In the genomic region with DNA sequence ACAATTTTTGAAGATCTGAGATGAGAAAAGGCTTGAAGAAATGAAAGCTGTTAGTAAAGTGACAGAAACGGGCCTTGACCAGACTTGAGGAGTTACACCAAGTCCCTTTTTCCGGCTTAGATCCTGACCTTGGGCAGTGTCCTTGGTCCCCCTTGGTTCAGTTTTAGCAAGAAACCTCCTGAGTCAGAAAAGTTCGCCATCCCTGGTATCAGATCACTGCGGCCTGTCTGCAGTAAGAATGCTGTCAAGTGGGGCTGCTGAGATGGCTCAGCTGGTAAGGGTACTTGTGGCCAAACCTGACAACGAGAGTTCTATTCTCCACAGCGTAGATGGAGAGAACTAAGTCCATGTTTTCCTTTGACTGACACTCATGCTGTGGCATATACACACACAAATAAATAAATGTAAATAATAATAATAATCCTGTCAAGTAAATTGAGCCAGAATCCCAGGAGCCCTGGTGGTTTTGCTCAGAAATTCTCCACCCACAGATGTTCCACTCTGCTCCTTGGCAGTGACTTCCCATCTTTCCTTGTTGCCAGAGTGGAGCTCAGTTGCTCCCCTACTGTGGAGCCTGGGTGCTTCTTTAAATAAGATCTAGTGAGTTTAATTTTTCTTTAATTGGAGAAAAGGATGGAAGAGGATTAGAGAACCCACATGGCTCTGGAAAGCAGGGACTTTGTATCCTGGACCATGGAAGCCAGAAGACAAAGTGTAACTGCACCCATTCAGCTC, we compare ENCODE assay signal across 9 mouse cellular contexts. TPM values are rescaled to one million over a fixed set of nuclear protein-coding genes. Genes with fewer than 3 reads are reported as not detected.
DNase-seq lines count a peak whose midpoint lies in the region; ATAC-seq lines count a peak whose summit lies in the region.
"Had no signal": no experiment of that assay in that cellular context is flagged by ENCODE, and none has a peak within 500 bp of the region (broad histone marks: within the 10 kb centered on the region; RNA-seq: fewer than 3 reads in every experiment).

No protein-coding gene starts in this region.

- ATAC-seq in kidney, embryonic 16.5 days (ENCODE audit: low FRiP score, low TSS enrichment), result no peak
- ATAC-seq in embryonic facial prominence, embryonic 12.5 days (ENCODE audit: insufficient number of reproducible peaks, insufficient read depth, low FRiP score, low TSS enrichment), result no peak
- ATAC-seq in intestine, embryonic 15.5 days, result no peak
- no peak for ATAC-seq in neural tube, embryonic 12.5 days (ENCODE audit: low FRiP score, low read depth)

- DNase-seq in kidney, adult 11 months, result no peak
- DNase-seq in spleen, adult 12 weeks (ENCODE audit: low spot score), result no peak
- DNase-seq in right cerebral cortex, postnatal 4 days, result no peak
- DNase-seq in gastrocnemius, postnatal 36 days, result no peak

- no peaks in the 10 kb centered on the region for H3K36me3 ChIP-seq in kidney, embryonic 16.5 days (ENCODE audit: insufficient read depth, low read length)
- no peaks in the 10 kb centered on the region for H3K36me3 ChIP-seq in embryonic facial prominence, embryonic 12.5 days
- no peaks in the 10 kb centered on the region for H3K36me3 ChIP-seq in intestine, embryonic 15.5 days
- no peaks in the 10 kb centered on the region for H3K36me3 ChIP-seq in neural tube, embryonic 12.5 days

- H3K4me2 ChIP-seq in kidney, embryonic 16.5 days (replicated peaks; ENCODE audit: low read depth, low read length), result peak overlapping the region; percentile 95
- H3K4me2 ChIP-seq in embryonic facial prominence, embryonic 12.5 days (replicated peaks), result peak overlapping the region; percentile 92
- H3K4me2 ChIP-seq in intestine, embryonic 15.5 days (replicated peaks), result peak overlapping the region; percentile 95
- peak overlapping the region; percentile 93 for H3K4me2 ChIP-seq in neural tube, embryonic 12.5 days (replicated peaks)

- no peaks in the 10 kb centered on the region for H3K27me3 ChIP-seq in kidney, embryonic 16.5 days (ENCODE audit: insufficient read depth, low read length)
- no peaks in the 10 kb centered on the region for H3K27me3 ChIP-seq in embryonic facial prominence, embryonic 12.5 days
- H3K27me3 ChIP-seq in intestine, embryonic 15.5 days (replicated peaks), result no peaks in the 10 kb centered on the region
- no peaks in the 10 kb centered on the region for H3K27me3 ChIP-seq in neural tube, embryonic 12.5 days (replicated peaks)

- 50% methylated on average over 6 of the region's 6 CpGs for WGBS in kidney, embryonic 16.5 days
- 75% methylated on average over 6 of the region's 6 CpGs for WGBS in embryonic facial prominence, embryonic 12.5 days
- 73% methylated on average over 6 of the region's 6 CpGs for WGBS in intestine, embryonic 15.5 days
- 75% methylated on average over 6 of the region's 6 CpGs for WGBS in neural tube, embryonic 12.5 days

- peak overlapping the region; percentile 91; the same call in 1 of the 2 replicates for H3K9ac ChIP-seq in kidney, embryonic 16.5 days (replicated peaks; ENCODE audit: low read length)
- no peak overlapping the region for H3K9ac ChIP-seq in embryonic facial prominence, embryonic 12.5 days
- H3K9ac ChIP-seq in intestine, embryonic 15.5 days, result peak overlapping the region; percentile 84; the same call in 1 of the 2 replicates
- no peak overlapping the region for H3K9ac ChIP-seq in neural tube, embryonic 12.5 days

- no peak overlapping the region for H3K27ac ChIP-seq in kidney, embryonic 16.5 days (ENCODE audit: low read length)
- no peak overlapping the region for H3K27ac ChIP-seq in embryonic facial prominence, embryonic 12.5 days
- H3K27ac ChIP-seq in intestine, embryonic 15.5 days, result no peak overlapping the region
- H3K27ac ChIP-seq in neural tube, embryonic 12.5 days, result no peak overlapping the region

- H3K9me3 ChIP-seq in kidney, embryonic 16.5 days (ENCODE audit: low read length), result no peaks in the 10 kb centered on the region
- no peaks in the 10 kb centered on the region for H3K9me3 ChIP-seq in embryonic facial prominence, embryonic 12.5 days
- no peaks in the 10 kb centered on the region for H3K9me3 ChIP-seq in intestine, embryonic 15.5 days
- H3K9me3 ChIP-seq in neural tube, embryonic 12.5 days, result no peaks in the 10 kb centered on the region

- peak overlapping the region; percentile 79 for H3K4me3 ChIP-seq in kidney, embryonic 16.5 days (ENCODE audit: low read length)
- peak overlapping the region; percentile 74 for H3K4me3 ChIP-seq in embryonic facial prominence, embryonic 12.5 days
- H3K4me3 ChIP-seq in intestine, embryonic 15.5 days (replicated peaks), result no peak overlapping the region
- no peak overlapping the region for H3K4me3 ChIP-seq in neural tube, embryonic 12.5 days

- peaks cover 36% of the 10 kb centered on the region for H3K4me1 ChIP-seq in kidney, embryonic 16.5 days (ENCODE audit: insufficient read depth, low read length)
- H3K4me1 ChIP-seq in embryonic facial prominence, embryonic 12.5 days, result peaks cover 21% of the 10 kb centered on the region
- peaks cover 33% of the 10 kb centered on the region for H3K4me1 ChIP-seq in intestine, embryonic 15.5 days (replicated peaks)
- H3K4me1 ChIP-seq in neural tube, embryonic 12.5 days, result peaks cover 23% of the 10 kb centered on the region

- intact Hi-C loops in gastrocnemius, postnatal 36 days (cut with DNase I), result loop anchor here (2.0 kb wide), 1 partner anchor 127 kb away; no protein-coding TSS in a partner anchor

RNA-seq across cellular contexts. Expression of gene Itpk1, which starts 1.3 kb away (rescaled TPM):
- polyA plus RNA-seq in kidney, embryonic 16.5 days (2015; fragmentation: Nextera tagmentation; extraction: Ambion mirVana), result 23.9 and 24.5 TPM in 2 replicates
- 12.0 and 15.0 TPM in 2 replicates for polyA plus RNA-seq in embryonic facial prominence, embryonic 12.5 days (2016; fragmentation: Nextera tagmentation; extraction: Ambion mirVana)
- polyA plus RNA-seq in intestine, embryonic 15.5 days (2015; fragmentation: Nextera tagmentation; extraction: Ambion mirVana), result 39.1 and 40.1 TPM in 2 replicates
- polyA plus RNA-seq in neural tube, embryonic 12.5 days (2016; fragmentation: Nextera tagmentation; extraction: Ambion mirVana), result 24.7 and 28.0 TPM in 2 replicates
- total RNA-seq in gastrocnemius, postnatal 36 days (2021), result 1 to 10 TPM; 6.3 to 8.4 TPM

RNA-seq across cellular contexts. Expression of gene Moap1, which starts 37.4 kb away (rescaled TPM):
- polyA plus RNA-seq in kidney, embryonic 16.5 days (2015; fragmentation: Nextera tagmentation; extraction: Ambion mirVana), result 29.3 and 32.4 TPM in 2 replicates
- polyA plus RNA-seq in embryonic facial prominence, embryonic 12.5 days (2016; fragmentation: Nextera tagmentation; extraction: Ambion mirVana), result 30.4 and 32.6 TPM in 2 replicates
- polyA plus RNA-seq in intestine, embryonic 15.5 days (2015; fragmentation: Nextera tagmentation; extraction: Ambion mirVana), result 20.5 and 23.1 TPM in 2 replicates
- polyA plus RNA-seq in neural tube, embryonic 12.5 days (2016; fragmentation: Nextera tagmentation; extraction: Ambion mirVana), result 38.4 and 42.9 TPM in 2 replicates
- total RNA-seq in gastrocnemius, postnatal 36 days (2021), result 1 to 10 TPM; 3.2 to 5.4 TPM

RNA-seq across cellular contexts. Expression of gene Tmem251, which starts 37.5 kb away (rescaled TPM):
- 9.5 and 11.0 TPM in 2 replicates for polyA plus RNA-seq in kidney, embryonic 16.5 days (2015; fragmentation: Nextera tagmentation; extraction: Ambion mirVana)
- polyA plus RNA-seq in embryonic facial prominence, embryonic 12.5 days (2016; fragmentation: Nextera tagmentation; extraction: Ambion mirVana), result 10.4 and 11.0 TPM in 2 replicates
- 15.3 and 16.3 TPM in 2 replicates for polyA plus RNA-seq in intestine, embryonic 15.5 days (2015; fragmentation: Nextera tagmentation; extraction: Ambion mirVana)
- 11.6 and 11.7 TPM in 2 replicates for polyA plus RNA-seq in neural tube, embryonic 12.5 days (2016; fragmentation: Nextera tagmentation; extraction: Ambion mirVana)
- 1 to 10 TPM; 2.0 to 2.2 TPM for total RNA-seq in gastrocnemius, postnatal 36 days (2021)

RNA-seq across cellular contexts. Expression of gene Gm28051, which starts 51.5 kb away (rescaled TPM):
- polyA plus RNA-seq in kidney, embryonic 16.5 days (2015; fragmentation: Nextera tagmentation; extraction: Ambion mirVana), result not detected in 2 replicates
- not detected in 2 replicates for polyA plus RNA-seq in embryonic facial prominence, embryonic 12.5 days (2016; fragmentation: Nextera tagmentation; extraction: Ambion mirVana)
- polyA plus RNA-seq in intestine, embryonic 15.5 days (2015; fragmentation: Nextera tagmentation; extraction: Ambion mirVana), result not detected in 2 replicates
- not detected in 2 replicates for polyA plus RNA-seq in neural tube, embryonic 12.5 days (2016; fragmentation: Nextera tagmentation; extraction: Ambion mirVana)
- total RNA-seq in gastrocnemius, postnatal 36 days (2021), result not detected
- total RNA-seq: left cerebral cortex, adult 8-10 months had no signal

RNA-seq across cellular contexts. Expression of gene Gon7, which starts 51.5 kb away (rescaled TPM):
- polyA plus RNA-seq in kidney, embryonic 16.5 days (2015; fragmentation: Nextera tagmentation; extraction: Ambion mirVana), result 29.3 and 34.0 TPM in 2 replicates
- 35.3 and 42.2 TPM in 2 replicates for polyA plus RNA-seq in embryonic facial prominence, embryonic 12.5 days (2016; fragmentation: Nextera tagmentation; extraction: Ambion mirVana)
- polyA plus RNA-seq in intestine, embryonic 15.5 days (2015; fragmentation: Nextera tagmentation; extraction: Ambion mirVana), result 30.8 and 31.2 TPM in 2 replicates
- polyA plus RNA-seq in neural tube, embryonic 12.5 days (2016; fragmentation: Nextera tagmentation; extraction: Ambion mirVana), result 43.7 and 44.1 TPM in 2 replicates
- 1 to 10 TPM; 7.7 to 8.5 TPM for total RNA-seq in gastrocnemius, postnatal 36 days (2021)

Comparison
In these comparisons a context has a peak if more than half of its experiments do, and no peak if none do; other contexts are left out.
1. H3K4me3 ChIP-seq: peak in kidney, embryonic 16.5 days (single experiment) and embryonic facial prominence, embryonic 12.5 days (single experiment); none in intestine, embryonic 15.5 days (single experiment) and neural tube, embryonic 12.5 days (single experiment).
2. H3K9ac ChIP-seq: peak in kidney, embryonic 16.5 days (single experiment) and intestine, embryonic 15.5 days (single experiment); none in embryonic facial prominence, embryonic 12.5 days (single experiment) and neural tube, embryonic 12.5 days (single experiment).
3. Peak in every context shown above with its lines, with median percentiles within 50 percentile points of each other: H3K4me2 ChIP-seq.